Mouse (Mus musculus): ENCODE measurements around the gene Lrfn5.

Gene Lrfn5

GRCm38 (mm10) chr12:61522829-61523370, at the start of gene Lrfn5:
Gene Lrfn5 (plus strand): TSS chr12:61523150.
- DNase-seq (ENCODE audit: low spot score): peak; percentile 76

DNA sequence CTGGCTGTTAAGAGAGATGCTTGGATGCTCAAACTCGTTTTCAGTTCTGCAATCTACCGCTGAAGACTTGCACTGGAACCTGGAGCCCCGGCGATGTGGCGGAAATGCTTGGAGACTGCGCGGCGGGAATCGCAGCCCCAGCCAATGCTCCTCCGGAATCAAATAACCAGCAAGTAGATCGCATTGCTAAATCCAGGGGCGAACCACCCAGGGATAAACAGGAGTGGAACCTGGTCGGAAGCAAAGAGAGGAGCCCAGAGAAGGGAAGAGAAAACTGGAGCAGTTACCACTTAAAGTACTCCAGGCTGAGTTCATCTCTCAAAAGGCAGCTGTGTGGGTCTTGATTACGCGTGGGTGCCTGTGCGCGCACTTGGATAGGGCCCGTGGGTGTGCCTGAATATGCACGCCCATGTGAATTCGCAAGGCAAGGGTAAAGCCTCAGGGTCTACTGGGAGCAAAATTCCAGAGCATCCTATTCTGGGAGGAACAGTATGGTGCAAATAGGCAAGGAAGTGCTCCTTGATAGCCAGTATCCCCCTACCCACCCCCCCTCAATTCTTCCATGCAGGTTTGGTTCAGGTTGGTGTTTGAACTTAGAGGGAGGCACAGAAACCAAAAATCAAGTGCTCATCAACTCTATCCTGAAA, 1.3 kb upstream of the Lrfn5 start:
- DNase-seq (ENCODE audit: low spot score): peak; percentile 34

DNA sequence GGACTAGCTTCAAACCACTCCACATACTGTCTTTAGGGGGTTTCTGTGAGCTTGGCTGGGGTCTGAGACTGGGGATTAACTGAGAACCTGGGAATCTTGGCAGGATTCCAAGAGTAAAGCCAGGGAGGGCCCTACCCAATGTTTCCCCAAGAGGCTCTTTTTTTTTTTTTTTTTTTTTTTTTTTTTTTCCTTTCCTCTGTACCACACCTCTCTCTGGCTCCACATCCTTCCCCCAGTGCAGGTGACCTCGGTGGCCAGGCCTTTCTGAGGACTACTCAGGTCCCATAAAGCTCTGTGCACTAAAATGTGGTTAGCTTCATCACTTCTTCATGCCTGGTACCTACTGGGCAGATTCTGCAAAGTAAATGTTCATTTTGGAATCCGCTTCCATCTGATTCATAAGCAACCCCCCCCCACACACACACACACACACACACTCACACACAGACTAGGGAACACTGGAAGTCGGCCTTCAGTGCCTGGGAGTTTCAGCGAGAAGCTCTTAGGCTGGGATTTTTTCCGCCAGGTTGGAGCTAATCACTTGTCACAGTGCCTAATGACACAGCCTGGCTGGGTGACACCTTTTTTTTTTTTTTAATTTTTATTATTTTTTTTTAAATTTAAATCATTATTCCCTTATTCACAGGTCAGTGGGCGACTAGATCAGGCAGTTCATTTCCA, 662 bp upstream of the Lrfn5 start:
- DNase-seq (ENCODE audit: low spot score): no peak

DNA sequence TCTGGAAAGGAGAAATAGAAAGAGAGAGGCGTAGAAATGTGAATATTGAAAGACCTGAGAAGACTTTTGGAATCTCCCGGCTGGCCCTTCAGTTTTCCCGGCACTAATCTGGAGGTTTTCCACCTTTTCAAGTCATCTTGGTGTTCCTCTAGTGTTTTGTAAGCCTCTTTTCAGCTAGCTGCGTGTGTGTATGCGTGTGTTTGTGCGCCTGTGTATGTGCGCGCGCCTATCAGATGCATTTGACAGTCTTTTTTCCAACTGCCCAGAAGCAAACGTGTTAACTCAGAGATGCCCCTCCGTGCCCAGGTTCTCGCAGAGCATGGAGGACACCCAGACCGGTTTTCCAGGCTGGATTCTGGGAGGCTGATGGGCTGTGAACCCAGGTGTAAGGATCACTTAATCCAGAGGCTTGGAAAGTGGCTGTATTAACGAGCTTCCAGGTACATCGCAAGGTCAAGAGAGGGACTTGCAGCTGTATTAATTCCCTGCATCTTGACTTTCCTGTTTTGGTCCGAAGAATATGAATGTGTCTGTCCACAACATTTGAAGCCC, 757 bp downstream of the Lrfn5 start:
- peak; percentile 16 for DNase-seq (ENCODE audit: low spot score)

DNA sequence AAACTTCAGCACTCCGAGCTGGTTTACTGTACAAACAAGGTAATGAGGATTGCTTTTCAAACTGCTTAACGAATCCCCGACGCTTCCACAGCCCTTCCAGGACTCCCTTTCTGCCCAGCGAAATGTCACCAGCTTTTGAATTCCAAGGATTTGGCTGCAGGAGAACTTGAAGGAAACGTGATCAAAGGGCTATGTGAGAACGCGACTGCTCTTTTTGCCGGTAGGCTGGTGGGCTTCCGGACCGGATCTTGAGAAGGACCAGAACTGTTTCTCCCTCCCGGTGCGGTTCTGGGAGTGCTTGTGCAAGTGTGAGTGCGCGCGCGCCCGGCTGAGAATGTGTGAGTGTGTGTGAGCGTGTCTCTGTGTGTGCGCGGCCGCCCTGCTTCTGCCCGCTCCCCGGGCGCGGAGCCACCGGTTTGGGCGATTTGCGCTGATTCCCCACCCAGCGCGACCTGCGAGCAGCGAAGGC, 1.3 kb downstream of the Lrfn5 start:
- DNase-seq (ENCODE audit: low spot score): peak; percentile 47

- DNase-seq (ENCODE audit: low spot score): peak; percentile 75
These were observed 3.2 kb downstream of the Lrfn5 start for GRCm38 (mm10) chr12:61526199-61526598.

DNA sequence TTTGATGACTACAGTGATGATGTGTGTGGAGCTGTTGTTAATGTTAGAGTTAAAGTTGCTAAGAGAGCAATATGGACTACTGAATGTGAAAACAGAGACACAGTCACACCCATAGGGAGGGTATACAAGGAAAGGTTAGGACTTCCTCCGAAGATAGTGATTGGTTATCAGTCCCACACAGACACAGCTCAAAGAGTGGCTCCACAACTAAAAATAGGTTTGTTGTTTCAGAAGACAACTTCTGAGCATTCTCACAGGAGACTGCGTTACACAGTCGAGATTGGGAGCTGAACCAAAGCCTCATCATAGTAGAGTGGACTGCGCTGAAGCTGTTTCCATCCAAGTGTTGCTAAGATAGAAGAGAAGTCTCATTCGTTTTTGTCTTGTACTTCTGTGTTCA, 57.0 kb downstream of the Lrfn5 start:
- no peak for DNase-seq (ENCODE audit: low spot score)

DNA sequence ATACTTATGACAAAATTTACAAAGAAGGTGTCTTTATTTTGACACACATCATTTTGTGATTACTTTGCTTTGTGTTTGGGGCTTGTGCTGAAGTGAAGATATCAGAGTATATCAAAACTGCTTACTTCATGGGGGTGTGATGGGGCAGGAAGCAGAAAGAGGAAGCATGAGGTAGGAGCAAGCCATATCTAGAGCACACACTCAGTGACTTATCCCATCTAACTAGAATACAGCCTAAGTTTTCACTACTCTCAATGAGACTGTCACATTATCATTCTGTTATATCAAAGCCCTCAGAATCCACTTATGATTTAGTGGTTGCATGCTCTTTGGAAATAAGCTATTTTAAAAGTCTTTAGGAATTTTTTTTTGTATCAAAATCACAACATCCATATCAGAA, 77.4 kb downstream of the Lrfn5 start:
- no peak for DNase-seq (ENCODE audit: low spot score)

- DNase-seq (ENCODE audit: low spot score): no peak
These were observed 84.9 kb downstream of the Lrfn5 start for GRCm38 (mm10) chr12:61607871-61608270.

- no peak for DNase-seq (ENCODE audit: low spot score)
These were observed 87.1 kb downstream of the Lrfn5 start for GRCm38 (mm10) chr12:61610081-61610480.

GRCm38 (mm10) chr12:61624532-61624931, 101.6 kb downstream of the Lrfn5 start:
- no peak for DNase-seq (ENCODE audit: low spot score)

- DNase-seq (ENCODE audit: low spot score): no peak
These were observed 131.4 kb downstream of the Lrfn5 start for GRCm38 (mm10) chr12:61654380-61654779.

DNA sequence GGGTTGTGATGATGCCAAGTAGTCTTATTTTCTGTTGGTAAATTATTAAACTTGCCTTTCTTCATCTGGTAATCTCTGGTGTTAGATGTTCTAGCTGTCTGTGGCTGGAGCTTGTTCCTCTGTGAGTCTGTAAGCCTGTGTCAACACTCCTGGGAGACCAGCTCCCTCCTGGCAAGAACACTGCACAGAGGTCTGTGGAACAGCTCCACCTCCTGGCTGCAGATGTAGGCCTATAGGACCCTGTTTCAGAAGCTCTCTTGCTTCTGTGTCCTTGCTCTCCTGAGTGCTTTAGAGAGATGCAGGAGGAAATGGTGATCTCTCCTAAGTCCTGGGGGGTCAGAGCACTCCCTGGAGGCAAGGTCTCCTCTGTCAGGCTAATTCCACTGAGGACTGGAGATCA, 200.2 kb downstream of the Lrfn5 start:
- DNase-seq (ENCODE audit: low spot score): peak; percentile 55

- no peak for DNase-seq (ENCODE audit: low spot score)
These were observed 284.2 kb downstream of the Lrfn5 start for GRCm38 (mm10) chr12:61807073-61807605.

GRCm38 (mm10) chr12:61823601-61824000, 300.7 kb downstream of the Lrfn5 start:
- no peak for DNase-seq (ENCODE audit: low spot score)

DNA sequence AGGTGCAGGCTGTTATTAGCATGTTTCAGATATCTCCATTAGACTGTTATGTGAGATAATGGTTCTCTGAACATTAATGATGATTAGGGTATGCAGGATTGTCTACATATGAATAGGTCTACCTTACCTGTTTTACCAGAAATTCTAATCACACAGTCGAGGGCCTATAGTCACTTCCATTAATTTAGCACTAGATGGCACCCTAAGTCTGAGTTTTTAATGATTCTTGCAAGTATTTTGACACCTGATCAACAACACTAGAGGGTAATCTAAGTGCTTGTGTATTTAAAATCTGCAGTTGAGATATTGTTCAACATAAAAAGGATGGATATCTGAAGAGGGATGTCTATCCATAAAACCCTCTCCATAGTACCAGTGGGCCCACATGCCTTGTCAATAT, 303.4 kb downstream of the Lrfn5 start:
- DNase-seq (ENCODE audit: low spot score): peak; percentile 18

DNA sequence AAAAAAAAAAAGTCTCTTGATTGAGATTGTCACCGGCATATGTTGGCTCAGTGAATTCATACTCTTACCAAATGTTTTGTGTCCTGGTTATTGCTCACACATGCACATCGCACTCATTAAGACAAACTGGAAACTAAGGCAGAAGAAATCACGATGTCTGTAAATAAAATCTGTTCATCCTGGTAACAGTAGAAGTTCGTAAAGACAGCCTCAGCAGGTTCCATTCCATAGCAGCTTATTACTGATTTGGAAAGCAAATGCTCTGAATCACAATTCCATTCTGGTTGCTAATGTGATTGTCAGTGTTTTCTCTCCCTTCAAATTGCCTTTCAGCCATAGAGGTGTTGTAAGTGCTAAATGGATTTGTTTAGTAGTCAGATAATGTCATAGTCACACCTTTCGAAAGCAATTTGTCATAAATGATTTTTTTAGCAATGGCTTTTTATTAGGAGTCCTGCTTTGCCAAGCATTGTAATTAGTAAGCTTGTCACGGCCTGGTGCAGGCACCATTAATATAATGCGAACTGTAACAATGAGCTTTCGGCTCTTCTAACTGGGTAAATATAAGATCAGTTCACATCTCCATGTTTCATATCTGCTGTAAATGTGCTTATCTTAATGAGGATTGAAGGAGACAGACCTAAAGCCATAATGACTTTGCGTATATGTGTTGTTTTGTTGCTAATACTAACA, 319.8 kb downstream of the Lrfn5 start:
- no peak for DNase-seq (ENCODE audit: low spot score)

DNA sequence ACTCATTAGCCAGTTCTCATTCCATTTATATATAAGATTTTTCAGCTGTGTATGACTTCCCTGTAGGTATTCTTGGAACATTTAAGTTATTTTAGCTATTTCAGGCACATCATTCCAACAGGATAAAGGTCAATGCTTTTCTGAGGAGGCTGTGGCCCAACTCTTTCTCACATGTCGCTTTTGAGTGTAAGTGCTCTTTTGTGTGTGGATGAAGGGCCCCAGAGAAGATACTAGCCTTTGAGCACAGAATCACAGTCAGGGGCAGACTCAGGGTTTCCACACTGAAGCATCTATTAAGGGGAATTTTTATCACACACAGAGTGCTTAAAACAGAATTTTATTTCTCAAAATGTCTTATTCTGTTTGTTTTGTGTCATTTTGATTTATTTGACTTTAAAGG, 331.2 kb downstream of the Lrfn5 start:
- no peak for DNase-seq (ENCODE audit: low spot score)

Measured in embryo, embryonic 10 days (tissue).